Mouse (Mus musculus) intestine, embryonic 16.5 days (tissue): ENCODE measurements around the gene Gjd3. TPM values are rescaled to one million over a fixed set of nuclear protein-coding genes. Genes with fewer than 3 reads are reported as not detected.
A peak's percentile ranks its signal among the peaks of the same experiment; 100 is the strongest.

Source experiments
- ATAC-seq: fragments of 200-750 bp; cut with Nextera tagmentation; 2 replicates; pipeline ENCODE4 v1.8.0; 2017; ENCODE audit warnings: moderate TSS enrichment, moderate library complexity
- H3K27ac ChIP-seq: fragments of 300-500 bp; sonication (generic); 2 replicates; pipeline ENCODE4 v1.5.1; 2014; ENCODE audit warnings: mild to moderate bottlenecking, low read length
- H3K27me3 ChIP-seq: fragments of 300-500 bp; sonication (generic); replicated peaks from 2 replicates; pipeline ENCODE4 v1.6.1; 2014; ENCODE audit warnings: low read length, control low read depth, mixed read lengths; ENCODE audit not compliant: control insufficient read depth, insufficient read depth
- H3K36me3 ChIP-seq: fragments of 300-500 bp; sonication (generic); 2 replicates; pipeline ENCODE4 v1.6.1; 2014; ENCODE audit warnings: low read length, control low read depth; ENCODE audit not compliant: control insufficient read depth, insufficient read depth
- H3K4me1 ChIP-seq: fragments of 300-500 bp; sonication (generic); 2 replicates; pipeline ENCODE4 v1.6.1; 2014; ENCODE audit warnings: low read length, control low read depth, mixed read lengths; ENCODE audit not compliant: control insufficient read depth, insufficient read depth
- H3K4me2 ChIP-seq: fragments of 300-500 bp; sonication (generic); 2 replicates; pipeline ENCODE4 v1.6.1; 2014; ENCODE audit warnings: low read depth, low read length, control low read depth
- H3K4me3 ChIP-seq: fragments of 300-500 bp; sonication (generic); 2 replicates; pipeline ENCODE4 v1.5.1; 2014; ENCODE audit warnings: mild to moderate bottlenecking, low read length
- H3K9ac ChIP-seq: fragments of 300-500 bp; sonication (generic); 2 replicates; pipeline ENCODE4 v1.6.1; 2014; ENCODE audit warnings: low read depth, low read length
- H3K9me3 ChIP-seq: fragments of 300-500 bp; sonication (generic); 2 replicates; pipeline ENCODE4 v1.6.1; 2016; ENCODE audit warnings: low read length, control low read depth; ENCODE audit not compliant: control insufficient read depth
- WGBS: fragments of 180-500 bp; shearing (Covaris S2); extraction: QIAGEN DNeasy Blood & Tissue Kit; methylation state at CpG from one replicate; pipeline ENCODE4 v1.1.7; 2014; 5-methylcytosine and 5-hydroxymethylcytosine counted together
- polyA plus RNA-seq: library from polyadenylated mRNA; unstranded; fragments of >200 nt; fragmentation: Nextera tagmentation; extraction: Ambion mirVana; gene quantifications from 2 replicates; pipeline ENCODE4 v1.2.1, GENCODE M21; 2015

Gjd3 gene
- polyA plus RNA-seq, 1 experiment from 2014 or later, result not detected

GRCm38 (mm10) chr11:98952736-98953135 lies 30.1 kb downstream of the Gjd3 start:
- Histone ChIP-seq H3K27ac (no peak overlapping the region), H3K9me3 (no peaks in the 10 kb centered on the region), H3K4me2 (no peak overlapping the region), H3K4me1 (peaks cover 71% of the 10 kb centered on the region), H3K9ac (no peak overlapping the region), H3K4me3 (no peak overlapping the region), H3K27me3 (no peaks in the 10 kb centered on the region), H3K36me3 (peaks cover 8% of the 10 kb centered on the region; the same call in 1 of the 2 replicates)
- ATAC-seq, result no peak
- WGBS, result 56% methylated on average over 2 of the region's 2 CpGs

GRCm38 (mm10) chr11:98952111-98952510 lies 30.7 kb downstream of the Gjd3 start:
- H3K9me3 ChIP-seq, result no peaks in the 10 kb centered on the region
- no peak overlapping the region for H3K9ac ChIP-seq
- peaks cover 8% of the 10 kb centered on the region; the same call in 1 of the 2 replicates for H3K36me3 ChIP-seq
- no peak overlapping the region for H3K4me2 ChIP-seq
- H3K4me1 ChIP-seq, result peaks cover 77% of the 10 kb centered on the region
- H3K27me3 ChIP-seq, result no peaks in the 10 kb centered on the region
- 94% methylated on average over 1 of the region's 1 CpGs for WGBS
- no peak for ATAC-seq
- H3K4me3 ChIP-seq, result no peak overlapping the region
- H3K27ac ChIP-seq, result no peak overlapping the region

GRCm38 (mm10) chr11:98951026-98951906 lies 31.6 kb downstream of the Gjd3 start:
- peak overlapping the region; percentile 53 for H3K9ac ChIP-seq
- 52% methylated on average over 16 of the region's 16 CpGs for WGBS

GRCm38 (mm10) chr11:98950484-98950883 lies 32.3 kb downstream of the Gjd3 start:
- H3K27me3 ChIP-seq, result no peaks in the 10 kb centered on the region
- no peaks in the 10 kb centered on the region for H3K9me3 ChIP-seq
- no peak overlapping the region for H3K4me2 ChIP-seq
- H3K4me1 ChIP-seq, result peaks cover 75% of the 10 kb centered on the region
- peaks cover 8% of the 10 kb centered on the region; the same call in 1 of the 2 replicates for H3K36me3 ChIP-seq
- WGBS, result 83% methylated on average over 9 of the region's 9 CpGs
- no peak overlapping the region for H3K4me3 ChIP-seq
- H3K9ac ChIP-seq, result no peak overlapping the region
- peak overlapping the region; percentile 13; the same call in 1 of the 2 replicates for H3K27ac ChIP-seq
- no peak for ATAC-seq

More at GRCm38 (mm10) chr11:98951026-98951906, 31.6 kb downstream of the Gjd3 start:
- Histone ChIP-seq H3K4me1 (peaks cover 76% of the 10 kb centered on the region), H3K27ac (peak overlapping the region; percentile 79), H3K27me3 (no peaks in the 10 kb centered on the region), H3K4me3 (no peak overlapping the region), H3K36me3 (peaks cover 8% of the 10 kb centered on the region; the same call in 1 of the 2 replicates), H3K9me3 (no peaks in the 10 kb centered on the region), H3K4me2 (no peak overlapping the region)
- peak; percentile 21; the same call in 1 of the 2 replicates for ATAC-seq

- H3K27me3 ChIP-seq, result no peaks in the 10 kb centered on the region
- 83% methylated on average over 7 of the region's 7 CpGs for WGBS
- H3K9me3 ChIP-seq, result no peaks in the 10 kb centered on the region
- peaks cover 8% of the 10 kb centered on the region; the same call in 1 of the 2 replicates for H3K36me3 ChIP-seq
- ATAC-seq, result no peak
- H3K4me1 ChIP-seq, result peaks cover 75% of the 10 kb centered on the region
- H3K4me2 ChIP-seq, result no peak overlapping the region
- no peak overlapping the region for H3K27ac ChIP-seq
- no peak overlapping the region for H3K4me3 ChIP-seq
- H3K9ac ChIP-seq, result no peak overlapping the region
These were observed 32.8 kb downstream of the Gjd3 start for GRCm38 (mm10) chr11:98949958-98950460.

- H3K27ac ChIP-seq, result no peak overlapping the region
- 75% methylated on average over 12 of the region's 12 CpGs for WGBS
These were observed 33.4 kb downstream of the Gjd3 start for GRCm38 (mm10) chr11:98949242-98949957.

GRCm38 (mm10) chr11:98947969-98948569 lies 34.7 kb downstream of the Gjd3 start:
- Histone ChIP-seq H3K4me3 (no peak overlapping the region), H3K4me2 (no peak overlapping the region), H3K36me3 (peaks cover 8% of the 10 kb centered on the region; the same call in 1 of the 2 replicates), H3K4me1 (peaks cover 75% of the 10 kb centered on the region), H3K9ac (no peak overlapping the region), H3K27me3 (no peaks in the 10 kb centered on the region), H3K9me3 (no peaks in the 10 kb centered on the region), H3K27ac (0 out of 2 replicates have a peak overlapping the region, but pooled peaks have one; percentile 2)
- ATAC-seq, result no peak
- WGBS, result 57% methylated on average over 18 of the region's 18 CpGs

More at GRCm38 (mm10) chr11:98949242-98949957, 33.4 kb downstream of the Gjd3 start:
- Histone ChIP-seq H3K9ac (0 out of 2 replicates have a peak overlapping the region, but pooled peaks have one; percentile 2), H3K27me3 (no peaks in the 10 kb centered on the region), H3K36me3 (peaks cover 8% of the 10 kb centered on the region; the same call in 1 of the 2 replicates), H3K4me3 (no peak overlapping the region), H3K4me1 (peaks cover 75% of the 10 kb centered on the region), H3K9me3 (no peaks in the 10 kb centered on the region), H3K4me2 (no peak overlapping the region)
- no peak for ATAC-seq

GRCm38 (mm10) chr11:98945605-98945977 lies 37.2 kb downstream of the Gjd3 start:
- 47% methylated on average over 3 of the region's 3 CpGs for WGBS
- H3K4me1 ChIP-seq, result peaks cover 81% of the 10 kb centered on the region
- H3K36me3 ChIP-seq, result peaks cover 4% of the 10 kb centered on the region; the same call in 1 of the 2 replicates
- no peak for ATAC-seq
- H3K4me3 ChIP-seq, result no peak overlapping the region
- 0 out of 2 replicates have a peak overlapping the region, but pooled peaks have one; percentile 25 for H3K9ac ChIP-seq
- H3K9me3 ChIP-seq, result no peaks in the 10 kb centered on the region
- H3K27me3 ChIP-seq, result no peaks in the 10 kb centered on the region
- H3K4me2 ChIP-seq, result no peak overlapping the region
- no peak overlapping the region for H3K27ac ChIP-seq
